Mouse (Mus musculus) kidney, embryonic 16.5 days (tissue): ENCODE measurements around the gene Tarsl2. TPM values are rescaled to one million over a fixed set of nuclear protein-coding genes. Genes with fewer than 3 reads are reported as not detected.

Source experiments
- ATAC-seq: fragments of 200-750 bp; cut with Nextera tagmentation; 2 replicates; pipeline ENCODE4 v1.8.0; 2017; ENCODE audit warnings: moderate TSS enrichment; ENCODE audit not compliant: low FRiP score, low TSS enrichment
- H3K27ac ChIP-seq: fragments of 300-500 bp; sonication (generic); 2 replicates; pipeline ENCODE4 v1.5.1; 2014; ENCODE audit warnings: low read length
- H3K27me3 ChIP-seq: fragments of 300-500 bp; sonication (generic); 2 replicates; pipeline ENCODE4 v1.6.1; 2014; ENCODE audit warnings: low read length, control low read depth, mixed read lengths; ENCODE audit not compliant: insufficient read depth
- H3K36me3 ChIP-seq: fragments of 300-500 bp; sonication (generic); 2 replicates; pipeline ENCODE4 v1.6.1; 2014; ENCODE audit warnings: low read length, control low read depth, mixed read lengths; ENCODE audit not compliant: insufficient read depth
- H3K4me1 ChIP-seq: fragments of 300-500 bp; sonication (generic); 2 replicates; pipeline ENCODE4 v1.6.1; 2014; ENCODE audit warnings: low read length, control low read depth, mixed read lengths; ENCODE audit not compliant: insufficient read depth
- H3K4me2 ChIP-seq: fragments of 300-500 bp; sonication (generic); replicated peaks from 2 replicates; pipeline ENCODE4 v1.6.1; 2014; ENCODE audit warnings: low read depth, low read length
- H3K4me3 ChIP-seq: fragments of 300-500 bp; sonication (generic); 2 replicates; pipeline ENCODE4 v1.5.1; 2014; ENCODE audit warnings: mild to moderate bottlenecking, low read length
- H3K9ac ChIP-seq: fragments of 300-500 bp; sonication (generic); replicated peaks from 2 replicates; pipeline ENCODE4 v1.6.1; 2014; ENCODE audit warnings: low read length
- H3K9me3 ChIP-seq: fragments of 300-500 bp; sonication (generic); 2 replicates; pipeline ENCODE4 v1.6.1; 2016; ENCODE audit warnings: low read length, control low read depth
- WGBS: fragments of 180-500 bp; shearing (Covaris S2); extraction: QIAGEN DNeasy Blood & Tissue Kit; methylation state at CpG from one replicate; pipeline ENCODE4 v1.1.7; 2014; 5-methylcytosine and 5-hydroxymethylcytosine counted together
- polyA plus RNA-seq: library from polyadenylated mRNA; unstranded; fragments of >200 nt; fragmentation: Nextera tagmentation; extraction: Ambion mirVana; gene quantifications from 2 replicates; pipeline ENCODE4 v1.2.1, GENCODE M21; 2015

The Tarsl2 gene
- polyA plus RNA-seq, 1 experiment from 2014 or later = 11.0 TPM

DNA sequence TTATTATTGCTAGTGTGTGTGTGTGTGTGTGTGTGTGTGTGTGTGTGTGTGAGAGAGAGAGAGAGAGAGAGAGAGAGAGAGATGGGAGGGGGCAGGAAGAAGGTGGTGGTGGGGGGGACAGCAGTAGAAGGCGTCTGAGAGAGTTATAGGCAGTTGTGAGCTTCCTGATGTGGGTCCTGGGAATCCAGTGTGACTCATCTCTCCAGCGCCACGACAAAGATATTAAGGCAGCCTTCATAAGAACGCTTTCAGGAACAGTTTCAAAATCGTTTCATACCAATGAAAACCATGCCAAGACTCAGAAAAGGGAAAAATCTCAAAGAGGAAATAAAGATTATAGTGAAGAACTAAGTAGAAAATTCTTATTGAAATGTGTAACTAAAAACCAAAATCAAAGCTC lies 36.5 kb downstream of the Tarsl2 start:
- Histone ChIP-seq H3K9ac (no peak overlapping the region), H3K27me3 (no peaks in the 10 kb centered on the region), H3K9me3 (no peaks in the 10 kb centered on the region), H3K4me3 (no peak overlapping the region), H3K27ac (no peak overlapping the region), H3K36me3 (no peaks in the 10 kb centered on the region), H3K4me2 (no peak overlapping the region), H3K4me1 (peaks cover 10% of the 10 kb centered on the region)
- no peak for ATAC-seq
- 64% methylated on average over 5 of the region's 5 CpGs for WGBS

DNA sequence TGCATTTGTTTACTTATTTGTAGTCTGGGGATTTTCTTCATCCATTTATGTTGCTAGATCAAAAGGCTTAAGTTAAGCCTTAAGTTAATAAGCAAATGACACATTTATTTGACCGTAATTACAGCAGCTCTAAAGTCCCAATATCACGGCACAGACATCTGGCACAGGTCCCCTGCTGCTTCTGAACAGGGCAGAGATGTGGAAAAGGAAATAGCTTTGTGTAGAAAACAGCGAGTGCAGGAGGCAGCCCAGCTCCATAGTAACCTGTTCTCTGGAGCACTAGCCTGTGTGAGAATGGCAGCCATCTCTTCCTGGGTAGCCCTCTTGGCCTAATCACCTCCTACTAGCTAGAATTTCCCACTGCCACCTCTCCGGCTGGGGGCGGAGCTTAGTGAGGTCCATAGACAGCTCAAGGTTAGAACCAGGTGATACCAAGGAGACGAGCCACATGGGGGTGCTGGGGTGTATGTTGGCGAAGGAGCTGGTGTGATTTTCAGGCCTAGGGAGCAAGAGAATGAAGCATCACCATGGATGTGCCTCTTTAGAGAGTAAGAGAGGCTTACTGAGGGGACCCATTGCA lies 39.6 kb downstream of the Tarsl2 start:
- Histone ChIP-seq H3K4me2 (no peak overlapping the region), H3K9me3 (no peaks in the 10 kb centered on the region), H3K9ac (no peak overlapping the region), H3K36me3 (no peaks in the 10 kb centered on the region), H3K4me1 (peaks cover under 1% of the 10 kb centered on the region; the same call in 1 of the 2 replicates), H3K27ac (no peak overlapping the region), H3K4me3 (no peak overlapping the region), H3K27me3 (no peaks in the 10 kb centered on the region)
- no peak for ATAC-seq
- WGBS = 66% methylated on average over 7 of the region's 7 CpGs

DNA sequence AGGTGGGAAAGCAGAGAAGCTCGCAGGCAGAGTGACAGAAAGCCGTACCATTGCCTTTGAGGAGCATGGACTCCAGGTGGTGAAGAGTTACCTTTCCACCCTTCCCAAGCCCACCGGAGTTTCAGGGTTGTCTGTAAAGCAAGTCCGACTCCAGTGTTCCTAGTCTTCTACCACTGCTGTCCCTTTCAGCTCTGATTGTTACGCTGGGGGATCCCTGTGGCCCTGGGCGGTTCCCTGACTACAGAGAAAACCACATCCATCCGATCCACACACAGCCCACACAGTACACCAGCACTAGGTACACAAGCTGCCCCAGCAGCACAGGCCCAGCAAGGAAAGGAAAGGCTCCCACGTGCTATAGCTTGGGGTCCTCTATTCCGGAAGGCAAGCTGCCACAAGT lies 42.0 kb downstream of the Tarsl2 start:
- 93% methylated on average over 9 of the region's 9 CpGs for WGBS
- H3K4me2 ChIP-seq = no peak overlapping the region
- no peak overlapping the region for H3K9ac ChIP-seq
- H3K4me1 ChIP-seq = no peaks in the 10 kb centered on the region
- no peak overlapping the region for H3K4me3 ChIP-seq
- no peaks in the 10 kb centered on the region for H3K9me3 ChIP-seq
- ATAC-seq = no peak
- no peaks in the 10 kb centered on the region for H3K36me3 ChIP-seq
- H3K27ac ChIP-seq = no peak overlapping the region
- H3K27me3 ChIP-seq = no peaks in the 10 kb centered on the region

- H3K27ac ChIP-seq = no peak within 1 kb of the TSS
- no peak within 1 kb of the TSS for H3K9ac ChIP-seq
- ATAC-seq = no peak
- no peak within 1 kb of the TSS for H3K4me3 ChIP-seq
- H3K36me3 ChIP-seq = peaks cover 7% of the 10 kb centered on the region
- no peaks in the 10 kb centered on the region for H3K9me3 ChIP-seq
- WGBS = 85% methylated on average over 7 of the region's 7 CpGs
- no peaks in the 10 kb centered on the region for H3K27me3 ChIP-seq
- no peak within 1 kb of the TSS for H3K4me2 ChIP-seq
- H3K4me1 ChIP-seq = peaks cover 19% of the 10 kb centered on the region
Observed at GRCm38 (mm10) chr7:65690869-65691268, 46.2 kb downstream of the Tarsl2 start, which contains the start of gene Tm2d3. Gene Tm2d3, plus strand, starts transcription at chr7:65691169.

GRCm38 (mm10) chr7:65691929-65692605 lies 47.4 kb downstream of the Tarsl2 start:
- no peaks in the 10 kb centered on the region for H3K27me3 ChIP-seq
- H3K4me3 ChIP-seq = no peak overlapping the region
- no peak overlapping the region for H3K27ac ChIP-seq
- 73% methylated on average over 8 of the region's 8 CpGs for WGBS
- H3K36me3 ChIP-seq = peaks cover 18% of the 10 kb centered on the region
- peaks cover 19% of the 10 kb centered on the region for H3K4me1 ChIP-seq
- ATAC-seq = no peak
- H3K4me2 ChIP-seq = no peak overlapping the region
- no peak overlapping the region for H3K9ac ChIP-seq
- no peaks in the 10 kb centered on the region for H3K9me3 ChIP-seq

DNA sequence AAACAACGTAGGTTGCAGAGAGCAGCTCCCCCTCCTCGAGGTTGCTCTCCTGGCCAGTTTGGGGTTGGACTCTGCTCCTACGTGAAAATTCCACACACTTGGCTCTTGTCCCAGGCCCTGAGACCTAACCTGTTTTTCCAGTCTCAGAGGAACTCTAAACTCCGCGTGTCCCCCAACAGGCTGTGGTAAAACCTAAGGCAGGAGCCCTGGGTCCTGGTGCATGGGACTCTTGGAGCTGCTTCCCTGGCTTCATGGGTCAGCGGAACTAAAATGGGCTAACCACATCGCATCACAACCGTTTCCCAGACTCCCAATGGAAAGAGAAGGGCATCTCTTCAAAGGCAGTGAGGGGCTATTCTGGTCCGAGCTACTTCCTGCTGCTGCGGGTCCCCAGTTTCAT lies 48.2 kb downstream of the Tarsl2 start:
- Histone ChIP-seq H3K9ac (peak overlapping the region; percentile 84), H3K4me1 (peaks cover 19% of the 10 kb centered on the region), H3K9me3 (no peaks in the 10 kb centered on the region), H3K4me3 (peak overlapping the region; percentile 79), H3K27ac (peak overlapping the region; percentile 54), H3K4me2 (peak overlapping the region; percentile 51), H3K27me3 (no peaks in the 10 kb centered on the region), H3K36me3 (peaks cover 26% of the 10 kb centered on the region)
- peak; percentile 65 for ATAC-seq
- WGBS = 0% methylated on average over 10 of the region's 10 CpGs

GRCm38 (mm10) chr7:65693301-65693821 lies 48.7 kb downstream of the Tarsl2 start:
- peak; percentile 93 for ATAC-seq
- H3K9ac ChIP-seq = peak overlapping the region; percentile 84
- peak overlapping the region; percentile 54 for H3K27ac ChIP-seq
- peaks cover 31% of the 10 kb centered on the region for H3K36me3 ChIP-seq
- peak overlapping the region; percentile 79 for H3K4me3 ChIP-seq
- H3K4me1 ChIP-seq = peaks cover 19% of the 10 kb centered on the region
- H3K4me2 ChIP-seq = peak overlapping the region; percentile 51
- 0% methylated on average over 52 of the region's 52 CpGs for WGBS
- no peaks in the 10 kb centered on the region for H3K27me3 ChIP-seq
- H3K9me3 ChIP-seq = no peaks in the 10 kb centered on the region

- Histone ChIP-seq H3K27me3 (no peaks in the 10 kb centered on the region), H3K36me3 (peaks cover 56% of the 10 kb centered on the region), H3K27ac (no peak overlapping the region), H3K4me2 (no peak overlapping the region), H3K4me1 (peaks cover 19% of the 10 kb centered on the region), H3K4me3 (no peak overlapping the region), H3K9ac (no peak overlapping the region), H3K9me3 (no peaks in the 10 kb centered on the region)
- WGBS = 65% methylated on average over 2 of the region's 2 CpGs
- ATAC-seq = no peak
Observed at GRCm38 (mm10) chr7:65696450-65696849, 51.8 kb downstream of the Tarsl2 start.

- H3K4me3 ChIP-seq = no peak overlapping the region
- peaks cover 7% of the 10 kb centered on the region; the same call in 1 of the 2 replicates for H3K4me1 ChIP-seq
- no peaks in the 10 kb centered on the region for H3K27me3 ChIP-seq
- H3K27ac ChIP-seq = no peak overlapping the region
- ATAC-seq = no peak
- peaks cover 47% of the 10 kb centered on the region for H3K36me3 ChIP-seq
- WGBS = 83% methylated on average over 7 of the region's 7 CpGs
- H3K9me3 ChIP-seq = no peaks in the 10 kb centered on the region
- no peak overlapping the region for H3K9ac ChIP-seq
- H3K4me2 ChIP-seq = no peak overlapping the region
Observed at GRCm38 (mm10) chr7:65702076-65702475, 57.4 kb downstream of the Tarsl2 start.

GRCm38 (mm10) chr7:65704818-65705242 lies 60.1 kb downstream of the Tarsl2 start:
- H3K36me3 ChIP-seq = peaks cover 22% of the 10 kb centered on the region
- H3K9me3 ChIP-seq = no peaks in the 10 kb centered on the region
- 14% methylated on average over 10 of the region's 10 CpGs for WGBS
- H3K4me2 ChIP-seq = peak overlapping the region; percentile 61
- peak overlapping the region; percentile 57; the same call in 1 of the 2 replicates for H3K9ac ChIP-seq
- H3K27me3 ChIP-seq = no peaks in the 10 kb centered on the region
- H3K4me1 ChIP-seq = peaks cover 7% of the 10 kb centered on the region; the same call in 1 of the 2 replicates
- no peak overlapping the region for H3K27ac ChIP-seq
- H3K4me3 ChIP-seq = peak overlapping the region; percentile 38
- no peak for ATAC-seq
